Mouse (Mus musculus) heart, adult 2 months (tissue): ENCODE data around the gene Slc46a2.

Experiments used
- CTCF ChIP-seq: fragments of 200-600 bp; IDR thresholded peaks from 2 replicates; pipeline ENCODE4 v1.8.1; 2022; ENCODE audit warnings: antibody characterized with exemption, mild to moderate bottlenecking, moderate library complexity
- POLR2A ChIP-seq: fragments of 200-500 bp; IDR thresholded peaks from 2 replicates; pipeline ENCODE4 v1.6.1; 2011; ENCODE audit warnings: mild to moderate bottlenecking, low read depth, low read length, control low read depth; ENCODE audit not compliant: insufficient read depth

- no peak for TF ChIP-seq CTCF
- TF ChIP-seq POLR2A, result no peak
Measured at GRCm38 (mm10) chr4:59894977-59895575, 19.8 kb downstream of the Slc46a2 start.
